Mouse (Mus musculus) brain, embryonic 14.5 days (tissue): Measurements from ENCODE around the gene Kcnf1.

Experiments used
- CTCF ChIP-seq: fragments of 200-500 bp; IDR thresholded peaks from 2 replicates; pipeline ENCODE4 v1.5.1; 2012; ENCODE audit warnings: inconsistent platforms, mild to moderate bottlenecking, moderate library complexity, borderline replicate concordance; ENCODE audit not compliant: insufficient read depth, insufficient read length; ENCODE audit errors: extremely low read depth
- POLR2A ChIP-seq: fragments of 200-500 bp; IDR thresholded peaks from 2 replicates; pipeline ENCODE4 v1.6.1; 2012; ENCODE audit warnings: mild to moderate bottlenecking, inconsistent platforms, borderline replicate concordance; ENCODE audit not compliant: poor library complexity, insufficient read depth, insufficient read length, severe bottlenecking; ENCODE audit errors: extremely low read depth

DNA sequence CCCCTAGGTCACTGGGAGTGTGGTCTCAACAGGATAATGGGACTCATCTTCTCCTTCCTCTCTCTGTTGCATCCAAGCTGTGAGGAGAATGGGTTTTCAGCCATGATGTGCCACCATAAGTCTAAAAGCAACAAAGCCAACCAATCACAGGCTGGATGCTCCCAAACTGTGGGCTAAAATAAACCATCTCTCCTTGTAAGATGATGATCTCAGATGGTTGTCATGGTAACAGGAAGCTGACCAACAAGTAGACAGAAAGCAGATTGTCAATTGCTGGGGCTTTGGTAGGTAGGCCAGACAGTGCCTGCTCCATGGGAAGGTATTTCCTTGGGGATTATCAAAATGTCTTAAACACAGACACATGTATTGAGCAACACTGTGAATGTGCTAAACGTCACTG is 20.9 kb downstream of the Kcnf1 start:
- no peak for TF ChIP-seq CTCF
- no peak for TF ChIP-seq POLR2A
